Mouse (Mus musculus) hindbrain, embryonic 13.5 days (tissue): ENCODE results near the gene Odaph. TPM values are rescaled to one million over a fixed set of nuclear protein-coding genes. Genes with fewer than 3 reads are reported as not detected.

Experiments
- ATAC-seq: fragments of 200-750 bp; cut with Nextera tagmentation; 2 replicates; pipeline ENCODE4 v1.8.0; 2017; ENCODE audit warnings: moderate TSS enrichment; ENCODE audit not compliant: low FRiP score
- H3K27ac ChIP-seq: fragments of 300-500 bp; sonication (generic); 2 replicates; pipeline ENCODE4 v1.5.1; 2015; ENCODE audit warnings: inconsistent platforms, mild to moderate bottlenecking, moderate library complexity
- H3K27me3 ChIP-seq: fragments of 300-500 bp; sonication (generic); 2 replicates; pipeline ENCODE4 v1.6.1; 2015; ENCODE audit warnings: mild to moderate bottlenecking, inconsistent platforms
- H3K36me3 ChIP-seq: fragments of 300-500 bp; sonication (generic); 2 replicates; pipeline ENCODE4 v1.6.1; 2015; ENCODE audit warnings: mild to moderate bottlenecking, inconsistent platforms
- H3K4me1 ChIP-seq: fragments of 300-500 bp; sonication (generic); replicated peaks from 2 replicates; pipeline ENCODE4 v1.6.1; 2015; ENCODE audit warnings: inconsistent platforms
- H3K4me2 ChIP-seq: fragments of 300-500 bp; sonication (generic); 2 replicates; pipeline ENCODE4 v1.6.1; 2015; ENCODE audit warnings: inconsistent platforms, mild to moderate bottlenecking, moderate library complexity
- H3K4me3 ChIP-seq: fragments of 300-500 bp; sonication (generic); 2 replicates; pipeline ENCODE4 v1.5.1; 2015; ENCODE audit warnings: mild to moderate bottlenecking, inconsistent platforms
- H3K9ac ChIP-seq: fragments of 300-500 bp; sonication (generic); 2 replicates; pipeline ENCODE4 v1.6.1; 2015; ENCODE audit warnings: mild to moderate bottlenecking, inconsistent platforms
- H3K9me3 ChIP-seq: fragments of 300-500 bp; sonication (generic); 2 replicates; pipeline ENCODE4 v1.6.1; 2016; ENCODE audit warnings: inconsistent platforms
- WGBS: fragments of 180-500 bp; shearing (Covaris S2); methylation state at CpG from one replicate; pipeline ENCODE4 v1.1.7; 2015; 5-methylcytosine and 5-hydroxymethylcytosine counted together
- polyA plus RNA-seq: library from polyadenylated mRNA; unstranded; fragments of >200 nt; fragmentation: Nextera tagmentation; extraction: Ambion mirVana; gene quantifications from 2 replicates; pipeline ENCODE4 v1.2.1, GENCODE M21; 2015

Gene Odaph
- polyA plus RNA-seq, 1 experiment from 2014 or later = not detected

DNA sequence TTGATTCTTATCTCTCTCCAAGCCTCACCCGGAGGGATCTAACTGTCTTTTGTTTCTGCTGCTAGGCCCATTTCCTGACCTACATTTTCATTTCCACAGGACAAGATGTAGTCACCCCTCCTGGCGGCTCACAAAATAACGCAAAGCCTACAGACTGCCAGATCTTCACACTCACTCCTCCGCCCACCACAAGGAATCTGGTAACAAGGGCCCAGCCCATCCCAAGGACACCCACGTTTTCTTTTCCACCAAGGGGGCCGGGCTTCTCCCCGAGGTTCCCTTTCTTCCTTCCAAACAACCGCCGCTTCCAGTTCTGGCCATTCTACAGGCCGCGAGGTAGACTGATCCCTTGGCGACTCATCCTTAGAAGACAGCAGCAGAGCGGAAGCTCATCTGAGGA is 7.3 kb downstream of the Odaph start:
- H3K4me1 ChIP-seq = no peaks in the 10 kb centered on the region
- H3K27me3 ChIP-seq = no peaks in the 10 kb centered on the region
- no peak overlapping the region for H3K4me3 ChIP-seq
- 68% methylated on average over 13 of the region's 13 CpGs for WGBS
- no peak overlapping the region for H3K9ac ChIP-seq
- H3K36me3 ChIP-seq = no peaks in the 10 kb centered on the region
- H3K4me2 ChIP-seq = no peak overlapping the region
- no peak for ATAC-seq
- no peak overlapping the region for H3K27ac ChIP-seq
- H3K9me3 ChIP-seq = 0 out of 2 replicates have a peak, but pooled peaks cover 6% of the 10 kb centered on the region

DNA sequence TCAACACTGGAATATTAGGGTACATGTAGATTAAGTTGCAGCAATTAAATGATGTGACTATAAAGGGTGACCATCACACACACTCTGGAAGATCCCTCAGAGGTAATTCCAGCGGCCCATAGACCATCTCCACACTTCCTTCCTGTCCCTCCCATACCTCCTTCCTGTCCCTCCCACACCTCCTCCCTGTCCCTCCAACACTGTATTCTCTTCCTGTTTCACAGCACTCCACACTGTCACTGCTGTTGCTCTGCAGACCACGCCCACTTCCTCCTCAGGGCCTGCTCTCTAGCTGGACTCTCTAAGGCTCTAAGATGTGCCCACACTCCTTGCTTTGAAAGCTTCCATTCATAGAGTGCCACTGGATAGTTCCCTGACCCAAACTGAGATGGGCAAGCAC is 13.5 kb downstream of the Odaph start:
- WGBS = 79% methylated on average over 2 of the region's 2 CpGs

DNA sequence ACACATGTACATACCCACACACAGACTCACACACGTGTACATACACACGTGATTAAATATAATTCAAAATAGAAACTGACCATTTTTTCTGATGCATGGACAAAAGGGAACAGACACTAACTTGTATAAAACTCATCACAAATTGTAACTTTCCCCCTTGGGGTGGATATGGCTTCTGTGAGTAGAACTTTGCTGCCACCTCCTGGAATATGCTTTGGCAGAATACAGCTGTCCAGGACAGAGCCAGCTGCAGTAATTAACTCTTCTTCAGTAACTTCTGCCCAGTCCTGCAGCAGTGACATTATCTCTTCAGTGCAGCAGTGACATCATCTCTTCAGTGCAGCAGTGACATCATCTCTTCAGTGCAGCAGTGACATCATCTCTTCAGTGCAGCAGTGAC is 15.7 kb downstream of the Odaph start:
- 0 out of 2 replicates have a peak, but pooled peaks have one; percentile 66 for ATAC-seq

More for the DNA sequence above, 13.5 kb downstream of the Odaph start:
- H3K9me3 ChIP-seq = 0 out of 2 replicates have a peak, but pooled peaks cover 6% of the 10 kb centered on the region
- H3K4me1 ChIP-seq = no peaks in the 10 kb centered on the region
- no peak overlapping the region for H3K9ac ChIP-seq
- H3K27ac ChIP-seq = no peak overlapping the region
- H3K4me3 ChIP-seq = no peak overlapping the region
- no peaks in the 10 kb centered on the region for H3K27me3 ChIP-seq
- H3K36me3 ChIP-seq = no peaks in the 10 kb centered on the region
- ATAC-seq = no peak
- H3K4me2 ChIP-seq = no peak overlapping the region

DNA sequence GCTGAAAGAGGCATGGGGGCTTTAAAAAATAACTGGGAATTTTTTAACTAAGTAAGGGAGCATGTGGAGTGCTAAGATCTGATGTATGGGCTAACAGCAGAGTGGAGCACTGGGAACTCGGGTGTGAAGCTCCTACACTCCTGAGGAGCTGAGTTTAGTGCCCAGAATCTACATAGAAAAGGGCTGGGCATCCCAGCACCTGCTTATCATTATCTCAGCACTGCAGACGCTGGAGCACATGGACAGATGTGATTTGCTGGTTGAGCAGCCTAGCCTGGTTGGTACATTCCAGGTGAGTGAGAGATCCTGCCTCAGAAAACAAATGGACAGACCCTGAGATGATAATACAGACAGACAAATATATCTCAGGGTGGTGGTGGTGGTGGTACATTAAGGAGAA is 22.6 kb downstream of the Odaph start:
- WGBS = 52% methylated on average over 2 of the region's 2 CpGs
- Histone ChIP-seq H3K27ac (no peak overlapping the region), H3K27me3 (no peaks in the 10 kb centered on the region), H3K4me2 (no peak overlapping the region), H3K9ac (no peak overlapping the region), H3K4me3 (no peak overlapping the region), H3K4me1 (no peaks in the 10 kb centered on the region), H3K9me3 (no peaks in the 10 kb centered on the region), H3K36me3 (no peaks in the 10 kb centered on the region)
- ATAC-seq = no peak

More for the DNA sequence above, 15.7 kb downstream of the Odaph start:
- H3K27ac ChIP-seq = no peak overlapping the region
- no peaks in the 10 kb centered on the region for H3K36me3 ChIP-seq
- 64% methylated on average over 2 of the region's 2 CpGs for WGBS
- no peaks in the 10 kb centered on the region for H3K27me3 ChIP-seq
- no peaks in the 10 kb centered on the region for H3K4me1 ChIP-seq
- H3K4me3 ChIP-seq = no peak overlapping the region
- H3K9ac ChIP-seq = no peak overlapping the region
- 0 out of 2 replicates have a peak, but pooled peaks cover 6% of the 10 kb centered on the region for H3K9me3 ChIP-seq
- H3K4me2 ChIP-seq = no peak overlapping the region

DNA sequence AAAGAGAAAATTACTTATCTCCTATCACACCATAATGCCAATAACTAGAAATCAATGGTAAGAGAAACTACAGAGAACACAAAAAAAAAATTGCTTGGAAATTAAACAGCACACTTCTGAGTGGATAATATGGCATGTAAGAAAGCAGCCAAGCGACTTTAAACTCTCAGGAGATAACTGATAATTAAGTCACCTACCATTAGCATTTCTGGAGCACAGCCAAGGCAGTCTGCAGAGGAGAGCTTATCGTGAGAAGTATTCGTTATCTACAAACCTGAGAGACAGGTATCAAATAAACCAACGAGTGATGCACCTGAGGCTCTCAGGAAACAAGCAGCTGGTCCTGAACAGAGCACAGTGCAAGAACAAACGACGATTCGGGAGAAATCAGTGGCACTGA is 24.5 kb downstream of the Odaph start:
- Histone ChIP-seq H3K9ac (no peak overlapping the region), H3K4me3 (no peak overlapping the region), H3K36me3 (no peaks in the 10 kb centered on the region), H3K27ac (no peak overlapping the region), H3K4me1 (no peaks in the 10 kb centered on the region), H3K4me2 (no peak overlapping the region), H3K27me3 (no peaks in the 10 kb centered on the region), H3K9me3 (no peaks in the 10 kb centered on the region)
- no peak for ATAC-seq
- 72% methylated on average over 7 of the region's 7 CpGs for WGBS

DNA sequence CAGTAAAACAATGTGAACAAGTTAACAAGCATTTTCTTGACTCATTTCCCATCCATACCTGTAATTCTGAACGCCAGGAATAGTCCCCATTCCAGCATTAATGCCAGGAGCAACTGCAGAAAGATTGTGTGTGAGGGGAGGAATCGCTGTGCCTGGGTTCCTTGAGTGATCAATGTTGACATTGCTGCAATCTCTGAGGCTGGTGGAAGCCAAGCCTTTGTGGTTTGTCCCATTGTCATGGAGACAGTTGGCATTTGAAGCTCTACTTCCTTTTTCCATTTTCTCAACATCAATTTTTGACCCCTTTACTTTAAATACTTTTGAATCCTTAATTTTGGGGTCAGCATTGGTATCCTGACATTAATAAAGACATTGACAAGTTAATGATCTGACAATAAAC is 32.7 kb downstream of the Odaph start:
- no peaks in the 10 kb centered on the region for H3K9me3 ChIP-seq
- no peak overlapping the region for H3K4me3 ChIP-seq
- no peak overlapping the region for H3K4me2 ChIP-seq
- no peak for ATAC-seq
- H3K36me3 ChIP-seq = no peaks in the 10 kb centered on the region
- H3K27me3 ChIP-seq = no peaks in the 10 kb centered on the region
- H3K4me1 ChIP-seq = no peaks in the 10 kb centered on the region
- WGBS = 62% methylated on average over 2 of the region's 2 CpGs
- no peak overlapping the region for H3K27ac ChIP-seq
- H3K9ac ChIP-seq = no peak overlapping the region

DNA sequence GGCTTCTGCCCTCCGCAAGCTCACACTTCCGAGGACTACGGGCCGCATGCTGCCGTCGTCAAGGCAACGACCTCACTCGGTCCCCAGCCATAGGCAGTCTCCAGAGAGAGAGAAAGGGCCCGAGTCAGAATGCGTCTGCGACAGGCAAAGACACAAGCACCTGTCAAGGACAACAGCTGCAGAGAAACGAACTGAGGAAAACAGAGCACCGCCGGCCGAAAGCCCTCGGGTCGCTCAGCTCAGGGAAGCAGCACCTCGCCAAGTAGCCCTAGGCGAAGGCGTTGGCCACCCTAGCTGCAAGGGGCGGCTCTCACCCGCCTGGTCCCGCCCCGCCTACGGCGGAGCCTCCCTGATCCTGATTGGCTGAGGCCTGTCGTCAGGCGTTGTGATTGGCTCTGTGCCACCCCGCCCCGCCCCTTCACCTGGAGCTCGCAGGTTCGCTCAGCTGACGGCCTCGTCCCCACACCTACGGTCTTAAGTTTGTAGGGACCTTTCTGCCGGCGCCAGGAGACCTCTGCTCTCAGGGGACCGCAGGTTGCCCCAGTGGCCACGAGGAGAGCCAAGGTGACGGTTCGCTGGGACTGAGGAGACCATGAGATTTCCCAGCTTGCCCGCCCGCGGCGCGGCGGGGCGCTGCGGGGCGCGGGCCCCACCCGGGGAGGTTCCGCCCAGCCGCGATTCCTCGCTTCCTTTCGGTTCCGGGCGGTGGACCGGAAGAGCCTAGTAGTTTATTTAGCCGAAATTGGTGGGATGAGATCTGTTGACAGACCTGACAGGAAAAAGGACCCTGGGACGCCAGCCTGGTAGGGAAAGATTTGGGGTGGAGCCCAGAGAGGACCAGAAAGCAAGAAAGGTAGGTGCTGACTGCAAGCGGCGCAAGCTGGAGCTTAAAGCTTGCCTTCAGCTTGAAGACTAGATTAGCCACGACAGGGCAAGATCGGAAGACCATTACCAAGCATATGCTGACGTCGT is 55.4 kb downstream of the Odaph start:
- H3K27ac ChIP-seq = peak overlapping the region; percentile 52

DNA sequence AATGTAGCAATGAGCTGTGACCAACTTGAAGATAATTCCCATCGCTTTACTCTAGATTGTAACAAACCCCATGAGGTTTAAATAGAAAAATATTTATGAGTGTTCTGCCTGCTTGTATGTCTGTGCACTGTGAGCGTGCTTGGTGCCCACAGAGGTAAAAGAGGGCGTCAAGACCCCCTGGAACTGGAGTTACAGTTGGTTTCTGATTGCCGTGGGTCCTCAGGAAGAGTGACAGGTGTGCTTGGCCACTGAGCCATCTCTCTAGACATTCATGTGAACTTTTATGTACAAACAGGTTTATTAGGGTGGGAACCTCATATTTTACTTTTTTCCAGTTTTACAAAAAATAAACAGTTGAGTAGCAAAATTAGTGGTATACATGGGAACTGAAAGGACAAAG is 56.5 kb downstream of the Odaph start, which contains the start of gene Cdkl2:
TSS of gene Cdkl2 (minus strand) at position 101 of the 400 bp plus-strand sequence.
- peaks cover 14% of the 10 kb centered on the region for H3K27me3 ChIP-seq
- H3K4me1 ChIP-seq = no peaks in the 10 kb centered on the region; the same call in 1 of the 2 replicates
- peak within 1 kb of the TSS; percentile 52 for H3K27ac ChIP-seq
- no peak for ATAC-seq
- H3K9me3 ChIP-seq = no peaks in the 10 kb centered on the region
- peak within 1 kb of the TSS; percentile 75 for H3K9ac ChIP-seq
- H3K36me3 ChIP-seq = no peaks in the 10 kb centered on the region
- peak within 1 kb of the TSS; percentile 74 for H3K4me3 ChIP-seq
- WGBS = 82% methylated on average over 4 of the region's 4 CpGs
- H3K4me2 ChIP-seq = peak within 1 kb of the TSS; percentile 89

More for the DNA sequence above, 55.4 kb downstream of the Odaph start:
- peak overlapping the region; percentile 75 for H3K9ac ChIP-seq
- H3K36me3 ChIP-seq = no peaks in the 10 kb centered on the region
- H3K4me3 ChIP-seq = peak overlapping the region; percentile 74
- H3K4me2 ChIP-seq = peak overlapping the region; percentile 89
- peak; percentile 99 for ATAC-seq
- no peaks in the 10 kb centered on the region for H3K9me3 ChIP-seq
- no peaks in the 10 kb centered on the region; the same call in 1 of the 2 replicates for H3K4me1 ChIP-seq
- under 1% methylated on average over 68 of the region's 68 CpGs for WGBS
- peaks cover 11% of the 10 kb centered on the region for H3K27me3 ChIP-seq

Other genes starting within 250 kb of the Odaph start
- gene Rchy1, start 24.4 kb upstream of the Odaph start, polyA plus RNA-seq = 81.6 and 84.4 TPM in 2 replicates
- gene Cdkl2, start 56.4 kb downstream of the Odaph start, polyA plus RNA-seq = 5.0 and 5.1 TPM in 2 replicates
- 425 and 430 TPM in 2 replicates for gene G3bp2, start 96.2 kb downstream of the Odaph start, polyA plus RNA-seq
- 43.9 and 44.6 TPM in 2 replicates for gene Uso1, start 150.5 kb downstream of the Odaph start, polyA plus RNA-seq
- not detected in 2 replicates for gene U90926, start 227.9 kb downstream of the Odaph start, polyA plus RNA-seq